Mouse (Mus musculus) myocyte (in vitro differentiated cells): ENCODE measurements around the gene Itpr2. TPM values are rescaled to one million over a fixed set of nuclear protein-coding genes. Genes with fewer than 3 reads are reported as not detected.

Experiments used
- H3K27me3 ChIP-seq: one replicate; pipeline ENCODE4 v1.6.1; 2011; ENCODE audit not compliant: control insufficient read depth, insufficient read depth, insufficient read length
- H3K36me3 ChIP-seq: one replicate; pipeline ENCODE4 v1.6.1; 2011; ENCODE audit not compliant: control insufficient read depth, insufficient read depth
- H3K4me2 ChIP-seq: one replicate; pipeline ENCODE4 v1.6.1; 2011; ENCODE audit warnings: low read depth, control low read depth
- H3K4me3 ChIP-seq: one replicate; pipeline ENCODE4 v1.5.1; 2011; ENCODE audit warnings: mild to moderate bottlenecking, control low read depth, moderate library complexity
- H3K79me2 ChIP-seq: one replicate; pipeline ENCODE4 v1.6.1; 2011; ENCODE audit not compliant: control insufficient read depth, insufficient read depth
- H3ac ChIP-seq: one replicate; pipeline ENCODE4 v1.6.1; 2011; ENCODE audit not compliant: control insufficient read depth, insufficient read length
- CEBPB ChIP-seq: IDR thresholded peaks from 2 replicates; pipeline ENCODE4 v1.6.1; 2011; ENCODE audit warnings: mild to moderate bottlenecking, moderate library complexity; ENCODE audit not compliant: poor library complexity, insufficient read depth, severe bottlenecking
- E2F4 ChIP-seq: IDR thresholded peaks from one replicate; pipeline ENCODE4 v1.6.1; 2011; ENCODE audit warnings: mild to moderate bottlenecking, control low read depth, moderate library complexity; ENCODE audit not compliant: insufficient read depth
- MAX ChIP-seq: IDR thresholded peaks from one replicate; pipeline ENCODE4 v1.6.1; 2011; ENCODE audit warnings: low read depth, mild to moderate bottlenecking, control low read depth
- MYOD1 ChIP-seq, 3 experiments: IDR thresholded peaks; one replicate each; pipeline ENCODE4 v1.6.1; 2011; ENCODE audit warnings: control low read depth in 2 of 3, low read depth in 2 of 3, mild to moderate bottlenecking in 2 of 3, moderate library complexity in 1 of 3; ENCODE audit not compliant: insufficient read length in 2 of 3, control insufficient read depth in 1 of 3
- MYOG ChIP-seq, 3 experiments: IDR thresholded peaks; one replicate each; pipeline ENCODE4 v1.6.1; 2011; ENCODE audit warnings: control low read depth in 2 of 3, low read depth in 2 of 3, mild to moderate bottlenecking in 2 of 3; ENCODE audit not compliant: insufficient read length in 2 of 3, control insufficient read depth in 1 of 3, insufficient read depth in 1 of 3
- POLR2A ChIP-seq: IDR thresholded peaks from one replicate; pipeline ENCODE4 v1.6.1; 2011; ENCODE audit warnings: low read depth, mild to moderate bottlenecking, control low read depth, moderate library complexity; ENCODE audit not compliant: insufficient read length
- POLR2AphosphoS2 ChIP-seq: IDR thresholded peaks from one replicate; pipeline ENCODE4 v1.6.1; 2011; ENCODE audit warnings: low read depth, control low read depth; ENCODE audit not compliant: insufficient read length
- REST ChIP-seq: IDR thresholded peaks from one replicate; pipeline ENCODE4 v1.6.1; 2011; ENCODE audit warnings: mild to moderate bottlenecking, control low read depth, moderate library complexity; ENCODE audit not compliant: insufficient read depth, insufficient read length
- SRF ChIP-seq: IDR thresholded peaks from one replicate; pipeline ENCODE4 v1.6.1; 2011; ENCODE audit warnings: low read depth; ENCODE audit not compliant: control insufficient read depth, insufficient read length
- TCF12 ChIP-seq: IDR thresholded peaks from one replicate; pipeline ENCODE4 v1.6.1; 2011; ENCODE audit warnings: mild to moderate bottlenecking, control low read depth; ENCODE audit not compliant: poor library complexity, insufficient read depth, severe bottlenecking
- TCF3 ChIP-seq: IDR thresholded peaks from one replicate; pipeline ENCODE4 v1.6.1; 2011; ENCODE audit warnings: low read depth, control low read depth; ENCODE audit not compliant: insufficient read length
- USF1 ChIP-seq: IDR thresholded peaks from one replicate; pipeline ENCODE4 v1.6.1; 2011; ENCODE audit warnings: low read depth, mild to moderate bottlenecking, control low read depth, moderate library complexity
- polyA plus RNA-seq: library from polyadenylated mRNA; unstranded; fragments of >200 nt; fragmentation: generic; extraction: Trizol; gene quantifications from one replicate; pipeline ENCODE4 v1.2.1, GENCODE M21; 2012; ENCODE audit warnings: missing spikeins

Itpr2 gene
- polyA plus RNA-seq, 1 experiment: 4.7 TPM

DNA sequence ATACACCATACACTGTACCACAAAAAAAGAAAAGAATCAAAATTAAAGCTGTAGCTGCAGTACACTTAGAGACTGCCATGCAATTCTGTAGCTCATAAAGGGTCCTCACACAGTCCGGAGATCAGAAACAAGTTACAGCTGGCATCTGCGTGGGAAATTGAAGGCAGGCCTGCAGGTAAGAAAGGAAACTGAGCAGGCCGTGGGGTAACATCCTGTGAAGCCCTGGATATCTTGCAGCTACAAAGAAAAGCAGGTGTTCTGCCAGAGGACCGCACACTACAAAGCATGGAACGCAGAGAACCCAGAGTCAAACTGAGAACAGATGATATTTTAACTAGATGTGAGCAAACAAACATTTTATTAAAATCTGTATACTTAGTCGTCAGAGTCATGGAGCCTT, 12.2 kb downstream of the Itpr2 start:
- Histone ChIP-seq H3K79me2 (no peaks in the 10 kb centered on the region), H3K4me3 (no peak overlapping the region), H3ac (no peak overlapping the region), H3K4me2 (no peak overlapping the region), H3K36me3 (no peaks in the 10 kb centered on the region), H3K27me3 (no peaks in the 10 kb centered on the region)
- TF ChIP-seq POLR2A (no peak), MAX (no peak), MYOD1 (IDR thresholded peaks at IDR 0.05; ENCODE audit: control insufficient read depth in 1 of 3, insufficient read length in 2 of 3, low read depth in 2 of 3) (no peak), TCF12 (no peak), TCF3 (no peak), REST (no peak), MYOG (IDR thresholded peaks at IDR 0.05; ENCODE audit: control insufficient read depth in 1 of 3, insufficient read depth in 1 of 3, insufficient read length in 2 of 3, low read depth in 2 of 3) (no peak), E2F4 (no peak), USF1 (no peak), CEBPB (no peak), POLR2AphosphoS2 (no peak), SRF (no peak)

DNA sequence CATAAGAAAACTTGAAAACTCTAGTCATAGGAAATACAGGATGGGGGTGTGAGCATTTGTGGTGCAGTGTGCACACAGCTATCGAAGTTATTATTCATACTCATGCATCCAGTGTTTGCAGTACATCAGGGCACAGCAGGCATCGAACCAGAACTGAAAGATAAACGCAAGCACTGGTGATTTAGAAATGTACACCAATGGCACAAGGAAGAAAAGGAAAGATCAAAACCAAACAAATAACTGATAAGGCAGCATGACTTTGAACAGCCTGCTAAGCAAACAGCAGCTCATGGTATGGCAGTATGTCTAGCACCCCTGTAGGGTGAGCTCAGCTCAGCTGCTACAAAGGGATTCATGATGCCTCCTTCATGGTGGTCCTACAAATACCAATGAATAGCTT, 13.3 kb downstream of the Itpr2 start:
- TF ChIP-seq MYOD1 (IDR thresholded peaks at IDR 0.05; ENCODE audit: control insufficient read depth in 1 of 3, insufficient read length in 2 of 3, low read depth in 2 of 3) (no peak), POLR2AphosphoS2 (no peak), TCF3 (no peak), CEBPB (no peak), REST (no peak), MYOG (IDR thresholded peaks at IDR 0.05; ENCODE audit: control insufficient read depth in 1 of 3, insufficient read depth in 1 of 3, insufficient read length in 2 of 3, low read depth in 2 of 3) (no peak), USF1 (no peak), TCF12 (no peak), E2F4 (no peak), SRF (no peak), MAX (no peak), POLR2A (no peak)
- Histone ChIP-seq H3ac (no peak overlapping the region), H3K36me3 (no peaks in the 10 kb centered on the region), H3K4me2 (no peak overlapping the region), H3K4me3 (no peak overlapping the region), H3K27me3 (no peaks in the 10 kb centered on the region), H3K79me2 (no peaks in the 10 kb centered on the region)

DNA sequence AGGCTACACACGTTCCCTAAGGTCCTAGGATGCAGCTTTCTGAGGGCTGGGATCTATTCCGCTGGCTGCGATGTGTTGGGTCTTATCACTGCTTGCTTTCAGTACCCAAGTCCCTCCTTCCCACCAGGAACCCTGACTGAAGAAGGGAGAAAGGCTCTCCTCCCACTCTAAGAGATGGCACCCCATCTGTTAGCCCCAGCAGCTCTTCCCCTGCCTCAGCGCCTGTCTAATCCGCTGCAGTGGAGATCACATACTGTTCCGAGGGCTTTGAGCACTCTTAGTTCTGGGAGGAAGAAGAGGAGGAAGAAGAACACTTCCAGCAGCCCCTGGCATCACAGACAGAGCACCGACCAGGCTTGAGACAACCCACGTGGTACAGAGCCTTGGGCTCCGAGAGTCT, 14.9 kb downstream of the Itpr2 start:
- Histone ChIP-seq H3K4me3 (no peak overlapping the region), H3K27me3 (no peaks in the 10 kb centered on the region), H3ac (no peak overlapping the region), H3K79me2 (no peaks in the 10 kb centered on the region), H3K36me3 (no peaks in the 10 kb centered on the region), H3K4me2 (no peak overlapping the region)
- TF ChIP-seq SRF (no peak), POLR2AphosphoS2 (no peak), MYOG (IDR thresholded peaks at IDR 0.05; ENCODE audit: control insufficient read depth in 1 of 3, insufficient read depth in 1 of 3, insufficient read length in 2 of 3, low read depth in 2 of 3) (no peak), TCF3 (no peak), E2F4 (no peak), MYOD1 (IDR thresholded peaks at IDR 0.05; ENCODE audit: control insufficient read depth in 1 of 3, insufficient read length in 2 of 3, low read depth in 2 of 3) (no peak), TCF12 (no peak), POLR2A (no peak), MAX (no peak)

DNA sequence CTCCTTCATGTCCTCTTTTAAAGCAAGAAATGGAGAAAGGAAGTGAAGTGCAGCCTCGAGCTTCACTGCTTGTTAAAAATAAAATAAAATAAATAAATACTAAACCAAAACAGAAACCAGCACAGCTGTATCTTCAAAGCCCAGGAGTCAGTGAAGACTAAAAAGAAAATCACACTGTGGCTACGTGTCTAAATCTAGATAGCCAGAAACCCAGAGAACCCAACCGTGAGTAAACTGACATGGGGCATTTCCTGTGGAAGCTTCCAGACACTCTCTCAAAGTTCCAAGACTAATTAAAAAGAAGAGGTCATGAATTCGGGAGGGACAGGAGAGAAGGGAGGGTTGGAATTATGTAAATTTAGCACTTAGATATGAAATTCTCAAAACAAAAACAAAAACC, 15.9 kb downstream of the Itpr2 start:
- Histone ChIP-seq H3K27me3 (no peaks in the 10 kb centered on the region), H3K79me2 (no peaks in the 10 kb centered on the region), H3ac (no peak overlapping the region), H3K4me2 (no peak overlapping the region), H3K4me3 (no peak overlapping the region), H3K36me3 (no peaks in the 10 kb centered on the region)
- TF ChIP-seq E2F4 (no peak), CEBPB (no peak), POLR2A (no peak)

DNA sequence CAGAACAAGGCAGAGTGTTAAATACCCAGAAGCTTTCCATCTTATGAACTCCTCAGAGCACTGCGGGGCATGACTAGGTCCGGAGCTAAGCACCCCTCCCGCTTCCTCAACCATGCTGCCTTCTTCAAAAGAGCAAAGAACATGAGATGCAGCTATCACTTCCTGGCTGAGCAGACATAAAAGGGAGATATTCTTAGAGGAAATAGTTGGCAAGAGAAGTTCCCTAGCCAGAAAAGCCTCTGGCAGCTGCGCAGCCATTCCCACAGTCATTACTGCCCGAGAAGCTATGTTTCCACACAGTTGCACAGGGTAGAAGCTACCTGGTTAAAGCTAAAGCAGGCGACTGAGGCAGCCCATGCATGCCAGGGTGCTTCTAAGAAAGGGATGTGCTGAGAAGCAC, 20.6 kb downstream of the Itpr2 start:
- Histone ChIP-seq H3K4me3 (no peak overlapping the region), H3K4me2 (peak overlapping the region; percentile 32), H3K27me3 (no peaks in the 10 kb centered on the region), H3K36me3 (no peaks in the 10 kb centered on the region), H3ac (no peak overlapping the region), H3K79me2 (no peaks in the 10 kb centered on the region)
- TF ChIP-seq USF1: no peak
- TF ChIP-seq MYOG (IDR thresholded peaks at IDR 0.05; ENCODE audit: control insufficient read depth in 1 of 3, insufficient read depth in 1 of 3, insufficient read length in 2 of 3, low read depth in 2 of 3): peak in 1 of 3 experiments; percentile 23
